Mouse (Mus musculus) urinary bladder, adult 18-20 months (tissue): Measurements from ENCODE around the gene Magi2.
A peak's percentile ranks its signal among the peaks of the same experiment; 100 is the strongest.
"Not testable (repeated sequence)": the region's sequence is repeated elsewhere in the genome, so short reads cannot be mapped to it uniquely, and the experiment has no call there.

ENCODE experiments used
- DNase-seq, 2 experiments: peaks; one replicate each; pipeline ENCODE4 v3.0.0; 2022; ENCODE audit warnings: low spot score in 2 of 2, mixed read lengths in 2 of 2

The Magi2 gene

DNA sequence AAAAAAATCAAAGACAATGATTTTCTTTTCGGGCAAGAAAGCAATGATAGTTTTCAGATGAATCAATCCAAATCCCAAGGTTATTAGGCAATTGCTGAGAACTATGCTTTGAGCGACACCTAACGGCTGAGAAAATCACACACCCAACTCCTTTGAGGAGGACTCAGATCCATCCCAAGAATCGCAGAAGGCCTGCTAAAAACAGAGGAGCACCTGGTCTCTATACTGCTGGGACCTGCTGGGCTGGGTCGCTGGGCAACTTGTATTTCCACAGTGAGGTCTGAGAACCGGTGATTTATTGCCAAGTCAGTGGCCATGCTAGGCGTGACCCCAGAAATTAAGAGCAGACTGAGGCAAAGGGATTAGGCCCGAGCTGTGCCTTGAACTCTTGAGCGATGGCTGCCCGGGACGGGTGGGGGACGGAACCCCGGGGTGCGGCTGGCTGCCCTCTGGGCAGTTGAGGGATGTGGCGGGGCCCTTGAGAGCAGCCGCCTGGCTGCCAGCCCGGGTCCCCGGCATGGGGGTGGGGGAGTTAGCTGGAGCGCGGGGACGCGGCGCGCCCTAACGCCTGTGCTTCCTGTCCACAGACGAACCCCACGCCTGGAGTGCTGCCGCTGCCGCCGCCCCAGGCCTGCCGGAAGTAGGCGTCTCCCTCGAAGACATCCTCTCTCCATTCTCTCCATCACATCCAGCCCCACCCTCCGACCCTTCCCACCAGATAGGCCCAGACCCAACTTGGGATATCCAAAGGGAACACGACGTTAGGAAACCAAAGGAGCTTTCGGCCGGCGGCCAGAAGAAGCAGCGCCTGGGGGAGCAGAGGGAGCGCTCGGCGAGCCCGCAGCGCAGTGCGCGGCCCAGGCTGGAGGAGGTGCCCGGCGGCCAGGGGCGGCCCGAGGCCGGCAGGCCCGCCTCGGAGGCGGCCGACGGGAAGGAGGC, 1474.9 kb downstream of the Magi2 start:
- DNase-seq, result peak; percentile 83 to 87

DNA sequence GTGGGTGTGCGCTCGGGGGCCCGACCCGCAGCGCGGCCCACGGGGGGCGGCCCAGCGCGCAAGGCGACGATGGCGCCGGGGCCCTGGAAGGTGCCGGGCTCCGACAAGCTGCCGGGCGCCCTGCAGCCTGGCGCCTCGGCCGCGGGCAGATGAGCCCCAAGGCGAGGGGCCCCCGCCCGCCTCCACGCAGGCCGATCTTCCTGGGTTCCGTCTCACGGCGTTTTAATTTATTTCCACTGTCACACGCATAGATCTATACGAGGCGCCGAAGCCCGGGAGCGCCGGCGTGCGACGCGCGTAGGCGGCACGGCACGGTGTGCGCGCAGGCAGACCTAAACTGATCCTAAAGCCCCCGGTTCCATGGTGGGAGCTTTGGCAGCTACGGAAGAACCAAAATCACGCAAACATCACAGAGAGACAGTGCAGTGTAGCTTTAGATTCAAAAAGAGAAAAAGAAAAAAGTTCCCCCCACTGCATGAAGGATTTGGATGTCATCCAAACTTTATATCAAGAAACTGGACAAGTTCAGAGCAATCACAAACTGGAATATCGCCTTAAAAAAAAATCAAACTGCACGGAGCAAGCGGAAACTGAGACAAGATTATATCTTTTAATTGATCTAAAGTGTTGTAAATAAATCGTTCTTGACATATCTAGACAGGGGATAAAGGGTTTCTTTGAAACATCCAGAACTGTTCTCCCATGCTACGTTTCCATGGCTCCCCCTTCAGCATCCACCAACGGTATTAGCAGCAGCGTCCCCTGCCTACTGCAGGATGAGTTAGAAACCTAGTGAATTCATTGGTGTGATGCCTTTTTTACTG, 1475.9 kb downstream of the Magi2 start:
- peak; percentile 2 to 32 for DNase-seq

DNA sequence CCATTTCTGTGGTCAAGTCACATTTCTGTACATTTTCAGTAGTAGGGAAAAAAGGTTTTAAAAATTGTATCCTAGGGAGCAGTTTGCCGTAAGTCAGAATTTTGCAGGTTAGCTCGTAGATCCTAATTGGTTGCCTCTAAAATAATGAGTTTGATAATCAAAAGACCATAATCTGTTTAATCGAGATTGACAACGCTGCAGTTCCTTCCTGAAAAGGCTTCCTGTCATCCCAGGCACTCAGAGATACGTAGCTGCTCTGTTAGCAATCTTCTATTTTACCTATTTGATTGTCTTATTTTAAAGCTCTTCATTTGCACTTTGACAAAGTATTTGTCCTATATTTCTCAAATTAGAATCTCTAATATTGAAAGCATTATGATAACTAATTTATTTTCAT, 1476.5 kb downstream of the Magi2 start:
- no peak for DNase-seq

DNA sequence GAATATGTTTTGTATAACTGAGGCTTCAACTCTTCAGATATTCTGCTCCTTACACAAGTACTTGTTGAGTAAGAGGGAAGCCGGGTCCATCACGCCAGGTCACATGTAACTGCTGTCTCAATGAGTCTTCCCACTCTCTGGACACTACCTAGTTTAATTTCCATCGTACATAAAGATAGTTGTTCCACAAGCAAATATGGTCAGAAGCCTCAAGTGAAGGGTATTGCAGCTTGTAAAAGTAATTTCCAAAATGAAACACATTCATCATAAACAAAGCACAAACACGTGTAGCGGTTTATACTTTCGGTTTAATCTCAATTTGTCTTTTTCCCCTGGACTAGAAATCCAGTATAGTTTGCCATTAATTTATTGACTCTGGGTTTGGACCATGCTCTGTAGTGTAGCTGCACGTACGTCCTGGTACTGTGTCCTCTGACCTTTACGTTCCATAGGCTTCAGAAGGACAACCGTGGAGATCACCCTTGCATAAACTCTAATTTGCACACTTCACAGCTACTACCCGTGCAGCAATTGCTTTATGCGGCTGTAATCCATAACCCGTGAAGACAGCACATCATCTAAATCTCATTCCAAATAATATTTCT, 1477.2 kb downstream of the Magi2 start:
- no peak for DNase-seq

DNA sequence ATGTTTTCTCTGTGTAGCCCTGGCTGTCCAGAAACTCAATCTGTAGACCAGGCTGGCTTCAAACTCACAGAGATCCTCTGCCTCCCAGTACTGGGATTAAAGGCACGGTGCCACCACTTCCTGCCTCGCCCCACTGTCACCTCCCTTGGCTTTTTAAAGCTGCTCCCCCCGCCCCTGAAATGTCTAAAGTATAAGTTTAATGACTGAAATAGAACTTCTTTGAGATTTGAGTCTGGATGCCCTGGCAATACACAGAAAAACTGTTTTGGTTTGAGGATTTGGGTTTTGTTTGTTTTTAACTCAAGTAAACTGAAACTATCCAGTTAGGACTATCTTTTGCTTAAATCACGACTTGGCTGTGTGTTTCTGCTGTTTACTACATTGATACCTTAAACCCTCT, 1478.0 kb downstream of the Magi2 start:
- DNase-seq, result no peak

DNA sequence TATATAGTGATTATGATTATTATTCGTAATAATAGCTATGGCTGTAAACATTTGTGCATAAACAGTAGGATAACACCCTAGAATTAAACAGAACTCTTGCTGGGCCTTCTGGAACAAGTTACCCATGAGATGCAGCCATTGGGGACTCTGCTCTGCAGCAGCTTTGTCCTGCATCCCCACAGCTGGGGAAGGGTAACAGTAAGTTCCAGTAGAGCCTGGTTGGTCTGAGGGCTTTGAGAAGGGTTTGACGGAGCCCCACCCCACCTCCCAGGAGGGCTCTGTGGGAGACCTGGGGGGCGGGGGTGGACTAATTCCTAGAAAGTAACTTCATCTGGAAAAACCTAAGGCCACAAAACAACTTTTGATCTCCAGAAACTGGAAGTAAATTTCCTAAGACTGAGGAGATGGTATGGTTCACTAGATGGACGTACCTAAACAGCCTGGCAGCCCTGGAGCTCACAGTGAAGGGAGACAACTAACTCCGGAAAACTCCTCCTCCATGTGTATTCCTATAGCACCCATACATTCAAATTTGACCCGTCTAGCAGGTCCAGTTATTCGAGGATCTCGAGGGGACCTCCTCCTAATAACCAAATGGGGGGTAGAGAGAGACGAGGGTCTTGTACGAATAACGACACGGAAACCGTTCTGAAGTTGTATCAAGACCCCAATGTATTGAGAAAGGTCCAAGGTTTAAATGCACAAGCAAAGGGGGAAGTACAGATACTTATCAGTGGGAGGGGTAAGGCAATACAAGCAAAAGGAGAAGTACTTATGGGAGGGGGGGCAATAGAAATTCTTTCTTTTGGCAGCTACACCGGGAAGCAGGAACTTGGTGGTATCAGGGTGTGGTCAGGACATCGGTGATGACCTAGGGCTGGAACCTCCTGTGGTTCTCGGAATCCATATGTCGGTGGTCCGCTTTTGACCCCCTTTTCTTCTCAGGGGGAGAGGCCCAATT, 1479.8 kb downstream of the Magi2 start:
- not testable (repeated sequence) for DNase-seq

DNA sequence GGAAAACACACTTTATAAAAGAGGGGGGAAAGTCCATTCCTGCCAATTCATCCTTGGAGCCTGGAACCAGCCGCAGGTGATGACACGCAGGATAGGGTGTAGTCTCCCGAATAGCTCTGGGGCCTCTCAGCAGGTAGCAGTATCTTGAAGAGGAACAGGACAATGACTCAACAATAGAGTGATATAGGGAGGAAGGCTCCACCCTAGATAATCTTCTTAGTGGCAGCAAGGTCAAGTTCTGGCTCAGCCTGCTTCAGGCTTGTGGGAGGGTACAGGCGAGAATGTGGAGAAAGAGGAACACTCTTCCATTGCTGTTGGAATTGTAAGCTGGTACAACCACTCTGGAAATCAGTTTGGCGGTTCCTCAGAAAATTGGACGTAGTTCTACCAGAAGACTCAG, 1484.0 kb downstream of the Magi2 start:
- DNase-seq, result not testable (repeated sequence)

DNA sequence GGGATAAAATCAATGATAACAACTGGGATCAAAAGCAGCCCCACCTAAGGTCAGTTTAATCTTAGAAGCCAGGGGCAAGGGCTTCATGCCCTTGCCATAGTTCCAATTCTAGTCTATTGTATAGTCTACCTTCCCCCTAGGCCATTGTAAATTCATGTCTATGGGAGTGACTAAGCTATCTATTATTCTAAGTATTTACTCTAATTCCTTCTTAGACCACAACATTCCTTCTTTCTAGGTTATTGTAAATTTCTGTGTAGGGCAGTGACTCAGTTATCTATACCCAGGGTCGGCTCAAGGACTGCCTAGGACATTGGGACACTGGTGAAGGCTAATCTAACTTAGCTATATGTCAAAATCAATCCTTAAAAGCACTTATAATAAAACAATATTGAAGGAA, 1487.8 kb downstream of the Magi2 start:
- not testable (repeated sequence) for DNase-seq

DNA sequence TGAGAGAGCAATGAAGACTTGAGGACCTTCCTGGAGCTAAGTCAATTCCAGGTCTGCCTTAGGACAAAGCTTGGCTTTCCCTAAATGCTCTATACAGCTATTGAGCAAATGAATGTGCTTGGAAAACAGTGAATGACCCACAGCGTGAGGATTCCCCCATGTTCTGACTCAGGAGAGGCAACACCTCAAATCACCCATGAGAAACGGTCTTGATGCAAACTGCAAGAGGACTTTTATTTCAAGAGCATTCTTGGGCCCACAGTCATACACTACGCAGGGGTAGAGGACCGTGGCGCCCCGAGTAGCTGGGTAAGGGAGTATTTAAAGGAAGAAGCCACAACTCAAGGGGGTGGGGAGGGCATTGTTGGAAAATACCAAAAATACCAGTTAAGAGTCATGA, 1489.1 kb downstream of the Magi2 start:
- not testable (repeated sequence) for DNase-seq

DNA sequence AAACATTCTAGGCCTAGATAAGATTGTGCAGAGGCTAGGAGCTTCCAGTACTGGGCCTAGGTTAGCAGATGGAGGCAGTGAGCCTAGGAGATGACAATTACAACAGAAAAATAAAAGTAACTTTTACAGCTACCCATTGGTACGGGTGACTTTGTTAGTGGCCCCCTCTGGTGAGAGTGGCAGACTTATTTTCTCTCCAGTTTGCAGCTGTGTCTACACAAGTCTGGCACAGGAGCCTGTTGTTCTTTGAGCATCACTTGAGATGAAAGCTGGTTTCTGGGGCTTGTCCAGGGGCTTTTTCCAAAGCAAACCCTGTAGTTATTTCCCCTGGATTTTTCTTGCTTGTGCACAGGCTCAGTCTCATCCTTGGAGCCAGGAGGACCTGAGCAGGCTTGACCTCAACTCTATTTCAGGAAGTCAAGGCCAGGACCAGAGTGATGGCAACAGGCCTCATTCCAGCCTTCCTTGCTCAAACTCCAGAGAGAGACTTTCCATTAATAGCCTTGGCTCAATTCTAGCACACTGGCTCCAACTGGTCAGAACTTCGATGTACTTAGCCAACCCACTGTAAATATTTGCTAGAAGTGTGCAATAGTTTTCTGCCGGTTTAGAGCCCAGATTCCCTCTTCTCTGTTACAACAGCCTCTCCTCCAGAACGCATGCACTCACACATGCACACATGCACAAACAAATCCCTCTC, 1493.5 kb downstream of the Magi2 start:
- peak; percentile 2 to 15 for DNase-seq

DNA sequence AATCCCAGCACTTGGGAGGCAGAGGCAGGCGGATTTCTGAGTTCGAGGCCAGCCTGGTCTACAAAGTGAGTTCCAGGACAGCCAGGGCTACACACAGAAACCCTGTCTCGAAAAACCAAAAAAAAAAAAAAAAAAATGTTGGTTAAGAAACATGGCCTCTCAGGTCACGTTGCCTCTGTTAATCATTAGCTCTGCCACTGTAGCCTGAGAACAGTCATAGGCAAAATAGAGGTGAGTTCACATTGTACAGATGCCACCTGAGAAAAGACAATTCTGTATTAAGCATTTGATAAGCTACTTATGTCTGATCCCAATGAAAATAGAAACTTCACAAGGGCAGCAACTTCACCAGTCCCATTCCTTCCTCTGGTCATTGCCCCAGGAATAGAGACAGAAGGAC, 1496.4 kb downstream of the Magi2 start:
- DNase-seq, result not testable (repeated sequence)

DNA sequence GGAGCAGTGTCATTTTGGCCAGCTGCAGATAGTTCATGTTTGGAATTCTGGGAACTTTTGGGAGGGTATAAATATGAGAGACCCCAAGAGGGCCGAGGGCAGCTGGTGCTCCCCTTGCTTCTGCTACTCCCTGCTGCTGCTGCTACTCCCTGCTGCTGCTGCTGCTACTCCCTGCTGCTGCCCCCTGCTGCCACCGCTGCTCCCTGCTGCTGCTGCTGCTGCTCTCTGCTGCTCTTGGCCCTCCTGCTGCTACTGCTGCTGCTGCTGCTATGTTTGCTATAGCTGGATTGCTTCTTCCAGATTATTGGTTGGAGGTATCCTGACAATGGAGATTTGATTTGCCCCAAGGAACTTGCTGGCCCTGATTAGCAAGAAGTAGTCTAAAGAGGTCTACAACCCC, 1512.0 kb downstream of the Magi2 start:
- no peak for DNase-seq

DNA sequence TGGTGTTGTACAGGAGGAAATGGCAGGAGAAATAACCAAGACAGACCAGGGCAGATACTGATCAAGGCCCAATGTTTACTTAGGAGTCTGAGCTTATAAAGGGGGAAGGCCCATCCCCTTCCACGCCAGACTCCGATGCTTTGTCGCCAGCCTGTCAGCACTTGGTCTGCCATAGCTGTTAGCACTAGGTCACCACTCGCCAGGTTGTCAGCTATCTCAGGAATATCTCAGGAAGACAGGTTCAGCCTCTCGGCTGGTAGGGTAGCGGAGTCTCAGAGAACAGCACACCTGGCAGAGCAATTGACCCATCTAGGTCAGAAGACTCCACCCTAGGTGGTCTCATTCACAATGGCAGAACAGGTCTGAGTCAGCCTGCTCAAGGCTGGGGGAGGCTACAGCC, 1514.4 kb downstream of the Magi2 start:
- no peak for DNase-seq

DNA sequence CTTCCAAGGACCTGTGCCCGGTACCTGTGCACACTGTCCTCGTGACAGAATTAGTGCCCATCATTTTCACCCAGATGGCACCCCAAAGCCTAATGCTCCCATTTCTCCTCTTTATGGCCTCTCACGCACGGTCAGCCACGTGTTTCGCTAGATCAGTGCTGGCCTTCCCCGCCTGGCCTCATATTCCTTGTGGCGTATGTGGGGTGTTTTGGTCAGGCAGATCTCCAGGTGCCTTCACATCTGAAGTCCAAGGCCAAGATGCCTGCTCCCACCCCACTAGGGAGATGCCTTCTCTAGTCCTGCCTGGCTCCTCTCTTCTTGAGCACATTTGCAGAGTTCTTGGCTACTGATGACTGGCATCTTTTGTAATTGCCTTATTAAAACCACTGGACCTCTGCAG, 1515.1 kb downstream of the Magi2 start:
- DNase-seq, result no peak

DNA sequence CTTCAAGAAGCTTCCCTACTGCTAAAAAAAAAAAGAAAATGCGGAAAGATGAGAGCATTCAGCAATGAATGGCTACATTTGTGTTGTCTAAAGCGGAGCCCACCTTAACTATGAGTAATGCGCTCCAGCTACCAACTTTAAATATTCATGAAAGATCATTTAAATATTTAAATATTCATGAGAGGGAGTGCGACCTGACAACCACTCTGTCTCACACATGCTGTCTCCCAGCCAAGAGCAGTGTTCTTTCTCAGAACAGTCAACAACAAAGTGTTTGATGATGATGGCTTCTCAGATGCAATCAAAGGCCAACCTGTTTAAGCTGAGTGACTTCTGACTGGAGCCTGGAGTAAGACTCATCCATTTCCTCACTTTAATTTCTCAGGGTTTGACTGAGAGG, 1521.3 kb downstream of the Magi2 start:
- DNase-seq, result no peak

DNA sequence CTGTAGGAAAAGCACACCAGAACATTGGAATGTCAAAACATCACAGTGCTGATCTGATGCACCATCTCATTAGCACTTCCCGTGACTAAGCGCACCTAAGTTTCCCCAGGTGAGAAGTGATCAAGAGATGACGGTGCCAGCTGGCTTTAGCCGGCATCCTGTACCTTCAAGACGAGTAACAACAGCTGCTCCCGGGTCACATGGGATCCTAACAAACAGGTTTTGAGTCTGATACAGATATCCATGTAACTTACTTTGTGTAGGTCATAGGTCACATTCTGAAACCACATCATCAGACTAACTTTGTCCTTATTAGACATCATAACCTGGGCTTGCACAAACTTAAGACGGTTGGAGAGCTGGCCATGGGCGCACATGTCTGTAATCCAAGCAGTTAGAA, 1522.0 kb downstream of the Magi2 start:
- DNase-seq, result no peak

DNA sequence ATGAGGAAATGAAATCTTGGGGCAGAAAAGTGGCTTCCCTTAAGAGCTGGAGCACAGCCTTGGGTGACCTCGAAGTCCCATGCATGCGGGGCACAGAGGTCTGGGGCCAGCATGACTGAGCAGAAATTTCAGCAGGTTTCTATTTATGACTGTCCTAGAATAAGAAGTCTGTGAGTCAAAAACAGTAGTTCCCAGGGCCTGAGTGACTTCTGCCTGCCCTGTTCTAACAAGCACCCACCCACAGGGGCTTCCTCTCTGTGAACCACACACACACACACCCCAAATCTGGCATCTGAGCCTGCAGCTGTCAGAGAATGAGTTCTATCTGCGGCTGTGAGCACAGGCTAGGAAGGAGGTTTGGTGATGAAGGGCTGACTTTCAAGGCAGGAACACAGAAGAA, 1522.7 kb downstream of the Magi2 start:
- no peak for DNase-seq

DNA sequence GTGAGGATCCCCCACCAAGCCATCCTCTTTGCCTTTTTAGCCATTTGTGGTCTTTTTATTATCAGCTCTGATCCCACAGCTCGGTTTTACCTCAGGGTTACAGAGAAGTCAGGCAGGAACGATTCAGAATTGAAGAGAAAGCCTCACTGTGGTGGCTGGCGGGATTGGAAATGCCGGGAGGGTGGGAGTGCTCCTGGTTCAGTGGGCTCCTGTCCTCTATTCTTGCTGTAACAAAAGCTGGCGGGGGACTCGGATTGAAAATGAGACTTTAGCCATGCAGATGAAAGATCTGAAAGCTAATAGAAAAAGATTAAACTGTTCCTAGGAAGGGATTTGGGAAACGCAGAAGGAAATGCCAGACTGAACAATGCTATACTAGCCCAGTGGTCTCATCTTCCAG, 1524.2 kb downstream of the Magi2 start:
- DNase-seq, result no peak

DNA sequence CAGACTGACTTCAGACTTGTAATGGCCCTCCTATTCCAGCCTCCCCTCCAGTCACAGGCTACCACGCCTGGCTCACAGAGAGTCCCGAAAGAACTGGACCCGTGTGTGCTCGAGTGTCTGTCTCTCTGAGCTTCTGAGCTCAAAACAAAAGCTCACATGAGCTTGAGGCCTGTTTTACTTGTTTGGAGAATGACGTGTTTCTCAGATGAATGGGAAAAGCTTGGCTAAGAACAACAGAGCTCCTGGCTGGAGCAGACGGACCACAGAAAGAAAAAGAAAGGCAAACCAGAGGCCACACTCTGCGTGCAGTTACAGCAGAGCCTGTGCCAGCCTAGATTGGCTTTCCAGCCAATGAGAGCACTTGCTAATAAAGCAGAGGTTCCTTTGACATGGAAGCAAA, 1524.9 kb downstream of the Magi2 start:
- no peak for DNase-seq

DNA sequence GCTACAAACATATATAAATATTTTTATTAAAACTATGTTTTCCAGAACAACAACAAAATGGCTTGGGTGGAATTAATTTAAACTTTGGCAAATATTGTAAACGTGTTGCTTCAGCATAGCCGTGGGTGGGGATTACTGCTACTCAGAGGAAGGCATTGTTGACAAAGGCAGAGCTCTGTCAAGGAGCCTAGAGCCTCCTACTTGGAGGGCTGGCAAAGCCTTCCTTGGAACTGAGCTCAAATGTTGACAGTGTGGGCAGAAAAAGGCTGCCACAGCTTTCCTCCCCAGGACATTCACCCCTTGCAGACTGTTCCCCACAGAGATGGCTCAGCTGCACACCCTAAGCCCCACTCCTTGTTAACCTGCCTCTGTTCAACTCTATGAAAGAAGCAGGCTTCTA, 1526.3 kb downstream of the Magi2 start:
- no peak for DNase-seq

DNA sequence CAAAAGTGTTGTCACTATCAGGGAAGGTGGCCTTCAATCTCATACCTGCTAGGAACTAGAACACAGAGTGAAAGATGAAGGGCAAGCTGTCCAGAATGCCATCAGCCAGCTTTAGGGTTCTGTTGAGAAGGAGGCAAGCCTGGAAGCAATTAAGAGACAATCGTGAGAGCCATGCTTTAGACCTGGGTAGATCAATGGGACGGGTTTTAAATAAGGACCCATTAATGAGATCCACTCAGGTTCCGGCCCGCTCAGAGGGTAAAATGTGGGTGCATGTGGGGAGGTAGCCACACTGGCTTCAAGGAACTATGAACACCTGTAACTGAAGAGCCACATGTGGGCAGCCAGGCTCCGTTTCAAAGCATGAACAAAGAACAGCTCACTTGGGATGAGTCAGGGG, 1527.1 kb downstream of the Magi2 start:
- no peak for DNase-seq
